Mouse (Mus musculus) subcutaneous adipose tissue, adult 2 months (tissue): ENCODE data around the gene Atp6v1fnb. TPM values are rescaled to one million over a fixed set of nuclear protein-coding genes. Genes with fewer than 3 reads are reported as not detected.

Source experiments
- polyA plus RNA-seq: library from polyadenylated mRNA; depleted of rRNA; stranded (reverse); fragments of >200 nt; gene quantifications from 2 replicates; pipeline ENCODE4 v1.2.3, GENCODE M21; 2012; ENCODE audit warnings: low replicate concordance; rRNA removed

Gene Atp6v1fnb
- 0.28 TPM in 1 of 2 replicates, not detected in the other for polyA plus RNA-seq

GRCm38 (mm10) chr6:29471137-29471536, at the start of gene Atp6v1fnb:
Gene Atp6v1fnb, plus strand, starts transcription at chr6:29471437.

GRCm38 (mm10) chr6:29433038-29433803, 38.0 kb upstream of the Atp6v1fnb start, which contains the start of gene Flnc:
Gene Flnc, plus strand, starts transcription at chr6:29433256.

DNA sequence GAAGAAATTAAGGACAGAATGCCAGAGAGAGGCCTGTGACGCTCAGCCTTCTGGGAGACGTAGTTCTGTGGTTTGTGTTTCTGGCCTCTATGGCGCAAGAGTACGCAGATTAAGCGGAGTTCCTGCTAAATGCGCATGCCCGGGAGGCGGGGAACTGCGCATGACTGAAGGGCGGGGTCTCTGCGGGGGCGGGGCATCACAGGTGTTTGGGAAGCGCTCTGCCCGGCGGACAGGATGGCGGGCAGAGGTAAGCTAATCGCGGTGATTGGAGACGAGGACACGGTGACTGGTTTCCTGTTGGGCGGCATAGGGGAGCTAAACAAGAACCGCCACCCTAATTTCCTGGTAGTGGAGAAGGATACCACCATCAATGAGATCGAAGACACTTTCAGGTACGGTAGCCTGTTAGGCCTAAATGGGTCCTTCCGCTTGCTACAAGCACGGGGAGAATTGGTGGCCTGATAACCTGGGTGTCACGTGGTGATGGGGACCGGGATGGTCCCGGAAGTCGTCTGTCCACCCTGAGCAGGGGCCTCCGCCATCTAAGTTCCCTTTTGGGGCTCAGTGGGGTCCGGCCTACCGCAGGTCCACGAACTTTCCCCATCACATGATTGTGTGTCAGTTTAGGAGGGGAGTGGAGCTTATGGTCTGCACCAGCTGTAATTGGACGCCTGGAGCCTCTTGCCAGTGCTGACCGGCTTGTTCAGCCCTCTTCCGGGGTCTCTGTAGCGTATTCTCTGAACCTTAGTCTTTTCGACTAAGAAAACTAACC, 3.5 kb upstream of the Atp6v1fnb start, which contains the start of gene Atp6v1f:
Gene Atp6v1f, plus strand, starts transcription at position 136 of the 772 bp plus-strand sequence.

DNA sequence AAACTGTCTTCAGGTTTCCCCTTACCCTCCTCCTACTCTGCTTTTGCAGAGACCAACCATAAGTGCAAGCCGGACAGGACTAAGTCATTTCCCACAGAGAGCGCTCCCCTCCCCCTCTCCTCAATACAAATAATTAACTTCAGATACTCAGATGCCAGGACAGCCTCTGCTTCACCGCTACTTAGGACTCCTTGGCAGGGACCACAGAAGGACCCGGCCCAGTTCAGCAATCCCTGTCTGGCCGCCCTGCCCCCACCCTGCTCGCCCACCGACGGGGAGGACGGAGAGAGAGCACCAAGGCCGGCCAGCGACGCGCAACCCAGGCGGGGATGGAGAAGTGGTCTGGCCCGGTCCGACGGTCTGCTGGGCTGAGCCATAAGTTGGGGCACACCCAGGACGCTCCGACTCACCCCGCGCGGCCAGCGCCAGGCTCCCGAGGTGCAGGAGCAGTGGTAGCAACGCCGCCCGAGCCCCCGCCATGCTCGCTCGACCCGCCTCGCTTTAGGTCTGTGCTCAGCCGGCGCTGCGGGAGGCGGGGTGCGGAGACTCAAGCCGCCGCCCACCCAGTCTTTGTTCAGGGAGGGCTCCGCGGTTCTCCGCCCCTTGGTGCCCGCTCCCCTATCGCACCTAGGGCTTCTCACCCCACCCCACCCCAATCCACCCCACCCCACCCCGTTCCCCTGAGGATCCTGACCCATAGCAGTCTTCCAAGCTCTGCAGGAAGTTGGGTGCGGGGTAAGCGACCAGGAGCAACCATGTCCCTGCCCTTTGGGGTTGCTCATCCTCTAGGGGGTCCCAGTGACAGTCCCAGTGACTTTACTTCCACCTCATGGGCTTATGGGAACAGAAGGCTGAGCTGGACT, 36.4 kb downstream of the Atp6v1fnb start, which contains the start of gene Kcp:
Gene Kcp, minus strand, starts transcription at position 506 of the 863 bp plus-strand sequence.

Other genes starting within 250 kb of the Atp6v1fnb start
- 25.1 and 26.1 TPM in 2 replicates for gene Hilpda, start 198.9 kb upstream of the Atp6v1fnb start, polyA plus RNA-seq
- gene Fam71f2, start 191.8 kb upstream of the Atp6v1fnb start, polyA plus RNA-seq: 1.6 and 1.7 TPM in 2 replicates
- not detected in 2 replicates for gene Fam71f1, start 152.3 kb upstream of the Atp6v1fnb start, polyA plus RNA-seq
- 125 and 141 TPM in 2 replicates for gene Calu, start 123.4 kb upstream of the Atp6v1fnb start, polyA plus RNA-seq
- gene Opn1sw, start 83.0 kb upstream of the Atp6v1fnb start, polyA plus RNA-seq: 2.0 TPM in 1 of 2 replicates, not detected in the other
- 1.2 and 19.6 TPM in 2 replicates for gene Ccdc136, start 75.1 kb upstream of the Atp6v1fnb start, polyA plus RNA-seq
- gene Flnc, start 38.2 kb upstream of the Atp6v1fnb start, polyA plus RNA-seq: 5.5 and 55.5 TPM in 2 replicates
- gene Atp6v1f, start 3.7 kb upstream of the Atp6v1fnb start, polyA plus RNA-seq: 274 and 278 TPM in 2 replicates
- gene Kcp, start 36.5 kb downstream of the Atp6v1fnb start, polyA plus RNA-seq: 24.4 and 39.2 TPM in 2 replicates
- 20.7 and 27.3 TPM in 2 replicates for gene Irf5, start 55.2 kb downstream of the Atp6v1fnb start, polyA plus RNA-seq
- 52.0 and 55.6 TPM in 2 replicates for gene Tnpo3, start 138.4 kb downstream of the Atp6v1fnb start, polyA plus RNA-seq
- 2.0 and 4.3 TPM in 2 replicates for gene Tspan33, start 222.8 kb downstream of the Atp6v1fnb start, polyA plus RNA-seq